Comparison of ENCODE assay signal across 8 mouse cellular contexts in genomic region chr7:45123186-45123570, GRCm38 (mm10). TPM values are rescaled to one million over a fixed set of nuclear protein-coding genes. Genes with fewer than 3 reads are reported as not detected.
DNase-seq lines count a peak whose midpoint lies in the region; ATAC-seq and TF ChIP-seq lines count a peak whose summit lies in the region.

No protein-coding gene starts in this region.

- no peak for TF ChIP-seq CTCF in spleen, adult 2 months (IDR thresholded peaks at IDR 0.05; ENCODE audit: extremely low read depth, insufficient read depth, insufficient read length, insufficient replicate concordance)

- no peak for ATAC-seq in hindbrain, embryonic 13.5 days (ENCODE audit: low FRiP score)

- H3K4me3 ChIP-seq in spleen, adult 2 months (ENCODE audit: extremely low read depth, insufficient read depth, insufficient read length), result peak overlapping the region; percentile 83
- peak overlapping the region; percentile 94 for H3K4me3 ChIP-seq in hindbrain, embryonic 13.5 days

- peak overlapping the region; percentile 96 for H3K27ac ChIP-seq in spleen, adult 2 months (ENCODE audit: insufficient read depth, low read length)
- peak overlapping the region; percentile 92; the same call in 1 of the 2 replicates for H3K27ac ChIP-seq in hindbrain, embryonic 13.5 days

- no peak for TF ChIP-seq POLR2A in spleen, adult 2 months (IDR thresholded peaks at IDR 0.05; ENCODE audit: low read depth, low read length)

- peaks cover 35% of the 10 kb centered on the region for H3K36me3 ChIP-seq in spleen, adult 2 months (ENCODE audit: control insufficient read depth, insufficient read depth, low read length)
- peaks cover 73% of the 10 kb centered on the region for H3K36me3 ChIP-seq in hindbrain, embryonic 13.5 days

- DNase-seq in adrenal gland, postnatal 10 days, result peak; percentile 61
- no peak for DNase-seq in adrenal gland, postnatal 4 days (ENCODE audit: low spot score in 2 of 2)
- DNase-seq in spleen, adult 2 months (ENCODE audit: low read depth in 1 of 2, low spot score in 2 of 2), result peak in 1 of 2 experiments; percentile 62
- no peak for DNase-seq in spleen, adult 12 weeks (ENCODE audit: low spot score)
- DNase-seq in lung, postnatal 10 days, result peak; percentile 56
- peak; percentile 72 for DNase-seq in thymus, postnatal 4 days
- no peak for DNase-seq in gastrocnemius, adult 8-10 months (ENCODE audit: low spot score in 2 of 2)

- peak overlapping the region; percentile 94 for H3K4me2 ChIP-seq in hindbrain, embryonic 13.5 days

- H3K4me1 ChIP-seq in spleen, adult 2 months (ENCODE audit: control insufficient read depth, insufficient read depth, insufficient read length), result peaks cover 26% of the 10 kb centered on the region; the same call in 1 of the 2 replicates
- H3K4me1 ChIP-seq in hindbrain, embryonic 13.5 days (replicated peaks), result peaks cover 56% of the 10 kb centered on the region

- WGBS in spleen, adult 2 months, result 5% methylated on average over 12 of the region's 12 CpGs
- WGBS in hindbrain, embryonic 13.5 days, result 24% methylated on average over 12 of the region's 12 CpGs

- no peaks in the 10 kb centered on the region for H3K27me3 ChIP-seq in spleen, adult 2 months (ENCODE audit: control insufficient read depth, insufficient read depth, low read length)
- H3K27me3 ChIP-seq in hindbrain, embryonic 13.5 days, result no peaks in the 10 kb centered on the region

- H3K9ac ChIP-seq in hindbrain, embryonic 13.5 days, result peak overlapping the region; percentile 99

- no peaks in the 10 kb centered on the region for H3K9me3 ChIP-seq in hindbrain, embryonic 13.5 days

RNA-seq across cellular contexts. Expression of gene Rps11, which starts 1.1 kb away (rescaled TPM):
- 1,000 to 10,000 TPM; 1,283 to 1,295 TPM for total RNA-seq in adrenal gland, postnatal 10 days (2021)
- 1,000 to 10,000 TPM; 1,454 to 1,477 TPM for total RNA-seq in adrenal gland, postnatal 4 days (2021)
- 273 and 325 TPM in 2 replicates for polyA plus RNA-seq in spleen, adult 2 months (2012; rRNA removed)
- polyA plus RNA-seq in hindbrain, embryonic 13.5 days (2015; fragmentation: Nextera tagmentation; extraction: Ambion mirVana), result 994 and 999 TPM in 2 replicates
- 100 to 1,000 TPM; 471 to 554 (median 519) TPM for total RNA-seq in gastrocnemius, adult 8-10 months (2022)

RNA-seq across cellular contexts. Expression of gene Rpl13a, which starts 5.4 kb away (rescaled TPM):
- total RNA-seq in adrenal gland, postnatal 10 days (2021), result 1,000 to 10,000 TPM; 1,643 to 1,697 TPM
- total RNA-seq in adrenal gland, postnatal 4 days (2021), result 1,000 to 10,000 TPM; 2,237 to 2,371 TPM
- polyA plus RNA-seq in spleen, adult 2 months (2012; rRNA removed), result 1,860 and 2,797 TPM in 2 replicates
- 770 and 846 TPM in 2 replicates for polyA plus RNA-seq in hindbrain, embryonic 13.5 days (2015; fragmentation: Nextera tagmentation; extraction: Ambion mirVana)
- total RNA-seq in gastrocnemius, adult 8-10 months (2022), result 100 to 1,000 TPM; 647 to 843 (median 690) TPM

RNA-seq across cellular contexts. Expression of gene Gm45713, which starts 12.9 kb away (rescaled TPM):
- total RNA-seq in adrenal gland, postnatal 10 days (2021), result not detected
- not detected for total RNA-seq in adrenal gland, postnatal 4 days (2021)
- 0.28 and 0.70 TPM in 2 replicates for polyA plus RNA-seq in spleen, adult 2 months (2012; rRNA removed)
- 0.14 TPM in 1 of 2 replicates, not detected in the other for polyA plus RNA-seq in hindbrain, embryonic 13.5 days (2015; fragmentation: Nextera tagmentation; extraction: Ambion mirVana)
- not detected for total RNA-seq in gastrocnemius, adult 8-10 months (2022)

RNA-seq across cellular contexts. Expression of gene Flt3l, which starts 13.1 kb away (rescaled TPM):
- total RNA-seq in adrenal gland, postnatal 10 days (2021), result 10 to 100 TPM in 1 of 2 experiments, 1 to 10 TPM in 1; 9.7 to 18.1 TPM
- 10 to 100 TPM; 18.8 to 23.1 TPM for total RNA-seq in adrenal gland, postnatal 4 days (2021)
- 183 and 197 TPM in 2 replicates for polyA plus RNA-seq in spleen, adult 2 months (2012; rRNA removed)
- polyA plus RNA-seq in hindbrain, embryonic 13.5 days (2015; fragmentation: Nextera tagmentation; extraction: Ambion mirVana), result 1.4 and 1.6 TPM in 2 replicates
- 1 to 10 TPM in 3 of 4 experiments, under 1 TPM in 1; 0.94 to 2.7 (median 2.3) TPM for total RNA-seq in gastrocnemius, adult 8-10 months (2022)

RNA-seq across cellular contexts. Expression of gene Fcgrt, which starts 19.5 kb away (rescaled TPM):
- total RNA-seq in adrenal gland, postnatal 10 days (2021), result 100 to 1,000 TPM; 169 to 185 TPM
- total RNA-seq in adrenal gland, postnatal 4 days (2021), result 100 to 1,000 TPM in 1 of 2 experiments, 10 to 100 TPM in 1; 98.0 to 104 TPM
- polyA plus RNA-seq in spleen, adult 2 months (2012; rRNA removed), result 64.4 and 75.4 TPM in 2 replicates
- polyA plus RNA-seq in hindbrain, embryonic 13.5 days (2015; fragmentation: Nextera tagmentation; extraction: Ambion mirVana), result 26.9 and 28.3 TPM in 2 replicates
- 10 to 100 TPM; 23.8 to 37.0 (median 30.0) TPM for total RNA-seq in gastrocnemius, adult 8-10 months (2022)

Comparison
In these comparisons a context has a peak if more than half of its experiments do, and no peak if none do; other contexts are left out.
1. DNase-seq: peak in adrenal gland, postnatal 10 days (single experiment), lung, postnatal 10 days (single experiment) and thymus, postnatal 4 days (single experiment); none in adrenal gland, postnatal 4 days (0 of 2), spleen, adult 12 weeks (single experiment) and gastrocnemius, adult 8-10 months (0 of 2).